Mouse (Mus musculus) heart, postnatal 25 days (tissue): ENCODE results near the gene Skint3. TPM values are rescaled to one million over a fixed set of nuclear protein-coding genes. Genes with fewer than 3 reads are reported as not detected.
"Not testable (repeated sequence)": the region's sequence is repeated elsewhere in the genome, so short reads cannot be mapped to it uniquely, and the experiment has no call there.

Experiments
- DNase-seq: peaks from one replicate; pipeline ENCODE4 v3.0.0; 2022; ENCODE audit warnings: low spot score
- intact Hi-C: fragments of 180-260 bp; cut with DNase I; formaldehyde crosslinking; loops from one replicate; pipeline ENCODE4 v1.15.1; 2025
- total RNA-seq, 2 experiments: library from RNA; stranded (reverse); gene quantifications; 2 replicates each; pipeline ENCODE4 v1.2.3; 2021

Gene Skint3
- total RNA-seq: not detected

DNA sequence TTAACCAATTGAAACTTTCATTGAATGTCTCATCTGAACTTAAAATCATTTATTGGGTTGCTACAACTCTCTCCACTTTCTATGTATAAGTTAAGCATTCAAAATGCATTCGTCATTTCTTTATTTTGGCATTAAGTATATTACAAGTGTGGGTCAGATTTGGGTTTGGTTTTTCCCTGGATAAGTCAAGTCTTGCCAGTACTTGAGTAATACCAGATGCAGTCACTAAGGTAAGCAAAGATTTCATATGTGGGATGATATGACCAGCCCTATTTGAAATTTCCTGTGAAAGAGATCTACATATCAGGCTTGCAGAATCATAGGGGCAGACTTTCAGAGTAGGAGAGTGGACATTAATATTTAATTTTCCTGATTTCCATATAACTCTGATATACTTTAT lies at the start of gene Skint3:
Gene Skint3 (plus strand): TSS at position 301 of the 400 bp plus-strand sequence.
- no peak for DNase-seq
- intact Hi-C loops: no loop called here

DNA sequence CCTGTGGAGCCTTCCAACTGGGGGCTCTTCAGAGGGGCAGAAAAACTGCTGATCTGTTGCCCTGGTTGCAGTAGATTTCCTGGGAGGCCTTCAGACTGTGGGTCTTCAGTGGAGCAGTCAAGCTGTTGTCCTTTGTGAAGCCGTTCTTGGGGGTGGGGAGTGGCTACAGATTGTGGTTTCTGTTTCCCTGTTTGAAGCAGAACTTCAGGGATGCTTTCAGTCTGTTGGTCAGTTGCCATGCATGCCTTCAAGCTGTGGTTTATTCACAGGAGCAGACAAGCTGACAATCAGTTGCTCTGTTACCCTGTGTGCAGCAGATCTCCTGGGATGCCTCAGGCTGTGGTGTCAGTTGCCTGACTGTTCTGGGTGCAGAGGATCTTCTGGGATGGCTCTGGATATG lies 11.4 kb downstream of the Skint3 start:
- no peak for DNase-seq
- intact Hi-C loops: no loop called here

GRCm38 (mm10) chr4:112243951-112244350 lies 11.9 kb downstream of the Skint3 start:
- no peak for DNase-seq
- intact Hi-C loops: no loop called here

DNA sequence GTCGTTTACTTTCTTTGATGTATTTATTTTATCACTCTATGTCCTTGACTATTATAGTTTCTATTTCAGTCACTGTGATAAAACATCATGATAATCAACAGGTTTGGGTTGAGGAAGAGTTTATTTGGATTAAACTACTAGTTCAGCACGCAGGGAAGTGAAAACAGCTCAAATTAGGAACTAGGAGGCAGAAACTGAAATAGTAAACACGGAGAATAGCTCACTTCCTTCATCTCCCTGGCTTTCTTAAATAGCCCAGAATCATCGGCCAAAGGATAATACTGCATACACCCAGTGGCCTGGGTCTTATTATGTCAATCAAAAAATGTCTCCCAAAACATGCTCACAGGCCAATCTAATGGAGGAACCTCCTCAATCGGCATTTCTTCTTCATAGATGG lies 24.0 kb downstream of the Skint3 start:
- DNase-seq: no peak
- intact Hi-C loops: no loop called here

- no peak for DNase-seq
- intact Hi-C loops: no loop called here
Observed at GRCm38 (mm10) chr4:112287178-112287974, 55.3 kb downstream of the Skint3 start.

- no peak for DNase-seq
- intact Hi-C loops: no loop called here
Observed at GRCm38 (mm10) chr4:112288396-112288795, 56.4 kb downstream of the Skint3 start.

DNA sequence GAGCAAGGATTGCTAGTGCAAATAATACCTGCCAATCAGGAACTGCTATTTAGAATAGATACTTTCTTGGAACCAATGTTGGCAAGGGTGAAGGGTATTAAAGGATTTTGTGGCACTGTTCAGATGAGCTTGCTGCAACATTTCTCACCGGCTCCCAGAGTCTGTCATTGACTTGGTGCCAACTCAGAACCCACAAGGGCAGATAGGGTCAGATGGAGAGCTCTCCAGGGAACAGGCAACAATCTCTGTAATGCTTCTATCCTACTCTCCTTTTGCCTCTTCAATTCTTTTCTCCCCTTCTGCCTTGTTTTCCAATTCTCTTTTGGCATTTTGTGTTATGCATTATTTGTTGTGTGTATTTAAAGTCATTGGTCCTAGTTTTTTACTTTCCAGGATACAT lies 70.3 kb downstream of the Skint3 start:
- DNase-seq: no peak
- intact Hi-C loops: no loop called here

GRCm38 (mm10) chr4:112302855-112303509 lies 70.9 kb downstream of the Skint3 start:
- DNase-seq: no peak
- intact Hi-C loops: no loop called here

- DNase-seq, intact Hi-C loops: not testable (repeated sequence)
Observed at GRCm38 (mm10) chr4:112349111-112349510, 117.1 kb downstream of the Skint3 start.

Other genes with a start within 250 kb of the Skint3 start
- not detected for gene Skint1, start 226.0 kb upstream of the Skint3 start, total RNA-seq
- not detected for gene Skint4, start 160.2 kb upstream of the Skint3 start, total RNA-seq
- gene Skint9, start 201.7 kb downstream of the Skint3 start, total RNA-seq: not detected